Mouse (Mus musculus): ENCODE data around the gene Actl11.

DNA sequence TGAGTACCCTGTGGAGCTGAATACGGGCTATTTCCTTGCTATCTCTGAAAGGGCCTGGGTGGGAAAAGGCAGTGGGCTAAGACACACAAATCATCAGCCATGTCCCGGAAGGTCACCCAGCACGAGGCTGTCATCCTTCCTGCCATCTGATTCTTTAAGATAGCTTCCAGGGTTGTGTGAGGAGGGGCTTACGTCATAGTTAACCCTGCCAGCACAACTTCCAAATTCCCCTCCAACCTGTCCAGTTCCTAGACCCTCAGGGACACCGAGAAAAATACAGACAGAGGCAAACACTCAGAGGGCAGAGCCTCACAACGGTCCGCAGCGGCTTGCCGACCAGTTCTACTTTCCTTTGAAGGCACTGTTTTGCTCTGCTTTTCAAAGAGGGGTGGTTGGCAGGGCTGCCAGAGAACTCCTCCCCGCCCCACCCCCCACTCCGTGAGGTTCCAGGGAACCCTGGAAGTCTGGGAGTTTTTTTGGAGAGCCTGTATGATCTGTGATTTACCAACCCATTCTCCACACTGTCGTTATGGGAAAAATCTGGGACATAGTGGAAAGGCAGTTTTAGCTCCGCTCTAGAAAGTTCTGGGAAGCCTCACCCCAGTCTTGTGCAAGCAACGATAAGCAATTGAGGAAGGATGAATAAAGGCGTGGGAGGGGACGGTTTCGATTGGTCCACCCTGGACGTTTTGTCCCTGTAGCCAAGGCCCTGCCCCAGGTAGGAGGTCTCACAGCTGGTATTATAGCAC lies 19.7 kb upstream of the Actl11 start:
- TF ChIP-seq CTCF (conservative IDR thresholded peaks at IDR 0.05; ENCODE audit: insufficient read depth, insufficient read length, low read depth, low read length) (no peak), POLR2A (IDR thresholded peaks at IDR 0.05; ENCODE audit: low read depth, low read length) (no peak)
